Mouse (Mus musculus): ENCODE measurements around the gene Crlf1. TPM values are rescaled to one million over a fixed set of nuclear protein-coding genes. Genes with fewer than 3 reads are reported as not detected.
A peak's percentile ranks its signal among the peaks of the same experiment; 100 is the strongest.
"Not testable (repeated sequence)": the region's sequence is repeated elsewhere in the genome, so short reads cannot be mapped to it uniquely, and the experiment has no call there.

Gene Crlf1
- total RNA-seq, 2 experiments from 2014 or later = 0.45 TPM; not detected in 1

DNA sequence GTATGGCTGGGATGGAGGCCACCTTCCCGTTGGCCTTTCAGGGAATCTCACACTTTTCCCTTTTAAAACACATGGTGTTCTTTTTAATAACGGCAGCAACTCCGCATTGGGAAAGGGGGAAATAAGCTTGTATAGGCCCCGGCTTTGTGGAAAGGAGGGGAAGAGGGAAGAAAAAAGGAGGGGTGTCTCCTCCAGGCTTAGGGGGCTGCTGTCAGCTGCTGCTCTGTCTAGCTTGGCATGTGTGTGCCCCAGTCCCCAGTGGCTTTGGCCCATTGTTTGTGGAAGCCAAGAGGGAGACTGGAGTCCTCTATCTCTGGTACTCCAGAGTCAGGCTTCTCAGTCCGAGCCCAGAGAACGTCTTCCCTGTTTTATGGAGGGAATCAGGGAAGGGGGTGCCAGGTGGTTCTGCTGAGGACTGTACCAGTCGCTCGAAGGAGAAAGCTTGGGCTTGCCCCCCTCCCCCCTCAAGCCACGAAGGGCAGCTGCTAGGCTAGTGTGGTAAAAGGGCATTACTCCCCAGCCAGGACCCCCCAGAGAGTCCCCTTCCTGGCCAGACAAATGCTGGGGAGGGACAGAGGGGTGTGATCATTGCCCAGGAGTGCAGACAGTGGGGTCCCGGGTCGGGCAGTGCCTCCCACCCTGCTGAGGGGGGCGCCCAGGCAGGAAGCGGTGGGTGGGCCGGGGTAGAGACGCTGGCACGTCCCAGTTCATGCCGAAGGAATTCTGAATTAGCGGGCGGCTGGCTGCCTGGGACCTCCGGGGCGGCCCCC lies 2.2 kb downstream of the Crlf1 start:
- DNase-seq (ENCODE audit: low spot score in 2 of 2) = no peak

DNA sequence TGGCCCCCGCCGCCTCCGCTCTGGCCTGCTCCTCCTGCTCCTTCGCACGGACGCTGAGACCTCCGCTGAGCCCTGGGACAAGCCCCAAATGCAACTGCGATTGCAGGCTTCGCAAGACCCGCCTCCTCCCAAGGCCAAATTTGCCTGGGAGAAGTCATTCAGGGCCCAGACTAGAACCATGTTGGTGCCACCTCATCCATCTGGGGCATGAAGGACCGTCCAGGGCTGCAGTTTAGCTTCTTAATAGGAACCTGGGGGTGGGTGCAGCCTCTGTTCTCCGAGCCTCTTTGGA lies 2.8 kb downstream of the Crlf1 start:
- no peak for DNase-seq (ENCODE audit: low spot score in 2 of 2)

DNA sequence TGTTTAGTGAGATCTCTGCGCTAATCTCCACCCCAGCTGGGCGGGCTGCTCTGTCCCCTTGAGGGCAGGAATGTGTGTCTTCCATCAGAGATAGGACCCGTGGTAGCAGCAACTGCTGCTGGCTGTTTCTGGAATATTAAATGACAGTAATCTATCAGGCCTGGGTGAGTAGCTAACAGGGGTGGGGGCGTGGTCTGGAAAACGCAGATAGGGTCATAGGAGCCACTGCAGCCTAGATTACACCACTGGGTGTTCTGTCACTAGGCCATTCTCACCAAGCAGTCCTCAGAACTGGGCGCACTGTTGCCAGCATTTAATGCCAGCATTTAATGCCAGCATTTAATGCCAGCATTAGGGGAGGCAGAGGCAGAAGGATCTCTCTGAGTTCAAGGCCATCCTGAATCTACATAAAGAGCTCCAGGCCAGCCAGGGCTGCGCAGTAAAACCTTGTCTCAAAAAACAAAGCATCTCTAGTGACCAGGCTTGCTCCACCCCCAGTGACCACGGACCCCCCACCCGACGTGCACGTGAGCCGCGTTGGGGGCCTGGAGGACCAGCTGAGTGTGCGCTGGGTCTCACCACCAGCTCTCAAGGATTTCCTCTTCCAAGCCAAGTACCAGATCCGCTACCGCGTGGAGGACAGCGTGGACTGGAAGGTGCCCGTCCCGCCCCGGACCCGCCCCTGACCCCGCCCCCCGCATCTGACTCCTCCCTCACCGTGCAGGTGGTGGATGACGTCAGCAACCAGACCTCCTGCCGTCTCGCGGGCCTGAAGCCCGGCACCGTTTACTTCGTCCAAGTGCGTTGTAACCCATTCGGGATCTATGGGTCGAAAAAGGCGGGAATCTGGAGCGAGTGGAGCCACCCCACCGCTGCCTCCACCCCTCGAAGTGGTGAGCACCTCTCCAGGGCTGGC lies 7.7 kb downstream of the Crlf1 start:
- DNase-seq (ENCODE audit: low spot score in 2 of 2) = no peak

DNA sequence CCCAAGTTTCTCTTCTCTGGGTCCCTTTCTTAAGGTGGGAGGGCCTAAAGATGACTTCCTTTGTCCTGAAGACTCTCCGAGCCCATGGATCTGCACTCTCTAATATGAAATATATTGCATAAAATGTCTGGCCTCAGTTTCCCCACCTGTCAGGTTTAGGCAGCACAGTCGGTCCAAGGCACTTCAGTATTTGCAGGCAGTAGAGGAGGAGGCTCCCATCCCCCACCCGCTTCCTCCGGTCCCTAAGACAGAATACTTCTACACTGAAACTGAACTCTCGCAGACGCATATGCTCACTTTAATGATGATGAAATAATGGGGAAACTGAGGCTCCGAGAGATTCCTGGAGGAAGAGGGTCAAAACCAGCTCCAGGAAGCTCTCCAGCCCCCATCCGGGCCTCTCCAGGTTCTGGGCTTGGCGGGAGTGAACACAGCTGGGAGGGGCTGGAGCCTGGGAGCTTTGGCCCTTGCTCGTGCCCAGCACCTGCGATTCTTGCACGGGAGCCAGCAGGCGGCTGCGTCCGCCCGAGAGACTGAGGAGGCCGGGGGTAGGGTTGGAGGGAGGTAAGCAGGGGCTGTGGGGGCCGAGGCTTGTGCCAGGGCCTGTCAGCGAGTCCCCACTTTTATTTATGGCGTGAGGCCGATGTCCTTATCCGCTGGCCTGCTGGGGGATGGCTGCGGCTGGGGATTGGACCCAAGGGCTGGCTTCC lies 9.0 kb downstream of the Crlf1 start:
- no peak for DNase-seq (ENCODE audit: low spot score in 2 of 2)

DNA sequence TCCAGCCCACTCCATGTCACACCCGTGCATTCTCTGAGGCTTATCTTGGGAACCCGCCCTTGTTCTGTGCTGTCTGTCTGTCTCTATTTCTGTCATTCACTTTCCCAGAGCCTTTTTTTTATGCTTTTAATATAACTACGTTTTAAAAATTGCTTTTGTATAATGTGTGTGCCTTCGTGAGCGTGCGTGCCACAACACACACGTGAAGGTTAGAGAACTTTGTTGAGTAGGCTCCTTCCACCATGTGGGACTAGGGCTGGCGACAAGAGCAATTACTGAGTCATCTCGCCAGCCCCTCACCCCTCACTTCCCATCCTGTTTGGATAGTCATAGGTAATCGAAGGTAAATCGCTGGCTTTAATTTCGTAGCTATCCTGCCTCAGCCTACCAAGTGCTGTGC lies 9.6 kb downstream of the Crlf1 start:
- no peak for DNase-seq (ENCODE audit: low spot score in 2 of 2)

DNA sequence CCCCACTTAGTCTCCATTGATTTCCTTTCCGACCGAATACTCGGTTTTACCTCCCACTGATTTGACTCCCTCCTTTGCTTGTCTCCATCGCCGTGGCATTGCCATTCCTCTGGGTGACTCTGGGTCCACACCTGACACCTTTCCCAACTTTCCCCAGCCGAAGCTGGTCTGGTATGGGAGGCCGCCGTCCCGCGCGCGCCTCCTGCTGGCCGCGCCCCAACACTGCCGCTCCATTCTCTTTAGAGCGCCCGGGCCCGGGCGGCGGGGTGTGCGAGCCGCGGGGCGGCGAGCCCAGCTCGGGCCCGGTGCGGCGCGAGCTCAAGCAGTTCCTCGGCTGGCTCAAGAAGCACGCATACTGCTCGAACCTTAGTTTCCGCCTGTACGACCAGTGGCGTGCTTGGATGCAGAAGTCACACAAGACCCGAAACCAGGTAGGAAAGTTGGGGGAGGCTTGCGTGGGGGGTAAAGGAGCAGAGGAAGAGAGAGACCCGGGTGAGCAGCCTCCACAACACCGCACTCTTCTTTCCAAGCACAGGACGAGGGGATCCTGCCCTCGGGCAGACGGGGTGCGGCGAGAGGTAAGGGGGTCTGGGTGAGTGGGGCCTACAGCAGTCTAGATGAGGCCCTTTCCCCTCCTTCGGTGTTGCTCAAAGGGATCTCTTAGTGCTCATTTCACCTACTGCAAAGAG lies 10.2 kb downstream of the Crlf1 start:
- DNase-seq (ENCODE audit: low spot score in 2 of 2) = peak in 1 of 2 experiments; percentile 37

DNA sequence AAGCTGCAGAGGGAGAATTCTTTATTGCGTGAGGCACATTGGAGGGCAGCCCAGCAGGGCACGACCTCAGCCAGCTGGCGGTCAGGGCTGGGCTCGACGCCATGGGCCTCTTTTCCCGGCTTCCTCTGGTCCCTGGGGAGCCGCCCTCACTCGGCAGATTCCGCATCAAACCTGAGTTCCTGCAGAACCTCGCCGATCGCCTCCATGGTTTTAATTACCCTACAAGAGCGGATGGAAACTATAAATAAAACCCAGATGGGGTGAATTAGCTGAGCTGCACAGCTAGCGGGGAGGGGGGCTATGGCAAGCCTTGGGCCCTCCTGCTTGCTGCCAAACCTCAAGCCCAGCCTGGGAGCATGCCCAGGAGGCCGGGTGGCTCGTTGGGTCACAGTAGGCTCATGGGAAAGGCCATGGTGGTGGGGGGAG lies 11.3 kb downstream of the Crlf1 start:
- DNase-seq (ENCODE audit: low spot score in 2 of 2) = peak in 1 of 2 experiments; percentile 30

DNA sequence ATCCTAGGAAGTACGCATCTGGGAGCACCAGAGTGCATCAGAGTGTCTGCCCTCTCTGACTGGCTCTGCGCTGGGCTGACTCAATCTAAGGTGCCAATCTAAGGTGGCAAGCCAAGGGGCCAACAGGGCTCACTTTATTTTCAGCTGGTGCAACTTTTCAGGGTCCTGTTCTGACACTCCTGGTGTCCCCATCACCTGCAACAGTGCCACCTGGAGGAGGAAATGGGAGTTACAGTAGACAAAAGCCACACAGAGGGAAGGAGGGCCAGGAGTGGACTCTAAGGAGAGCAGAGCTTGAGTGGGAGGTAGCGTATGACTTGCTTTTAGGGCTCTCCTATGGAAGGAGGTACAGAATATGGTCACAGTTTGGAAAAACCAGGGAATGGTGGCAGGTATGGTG lies 11.9 kb downstream of the Crlf1 start:
- DNase-seq (ENCODE audit: low spot score in 2 of 2) = peak in 1 of 2 experiments; percentile 72

DNA sequence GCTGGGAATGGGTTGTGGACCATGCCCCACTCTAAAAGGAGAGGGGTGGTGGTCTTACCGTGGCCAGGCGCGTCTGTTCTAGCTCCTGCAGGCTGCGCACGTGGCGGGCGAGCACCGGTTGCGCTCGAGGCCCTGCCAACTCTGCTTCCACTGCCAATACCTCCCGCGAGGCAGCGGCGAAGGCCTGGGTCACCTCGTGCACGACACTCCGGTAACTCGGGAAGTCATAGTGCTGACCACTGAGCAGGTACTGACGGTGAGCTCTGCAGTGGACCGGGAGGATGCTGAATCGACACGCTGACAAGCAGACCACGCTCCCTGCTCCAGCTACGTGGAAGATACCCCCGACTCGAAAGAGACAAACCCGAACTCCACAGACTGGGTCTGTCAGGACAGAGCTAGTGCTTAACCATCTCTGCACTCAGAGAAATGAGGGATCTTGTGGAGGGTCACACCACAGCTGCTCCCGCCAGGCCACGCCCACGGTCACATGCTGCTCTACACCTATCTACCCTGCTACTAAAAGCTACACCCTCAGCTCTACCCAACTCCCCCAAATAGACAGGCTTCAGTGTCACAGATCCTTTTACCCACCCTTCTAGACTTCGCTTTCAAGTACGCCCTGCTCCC lies 12.9 kb downstream of the Crlf1 start:
- DNase-seq (ENCODE audit: low spot score in 2 of 2) = no peak

DNA sequence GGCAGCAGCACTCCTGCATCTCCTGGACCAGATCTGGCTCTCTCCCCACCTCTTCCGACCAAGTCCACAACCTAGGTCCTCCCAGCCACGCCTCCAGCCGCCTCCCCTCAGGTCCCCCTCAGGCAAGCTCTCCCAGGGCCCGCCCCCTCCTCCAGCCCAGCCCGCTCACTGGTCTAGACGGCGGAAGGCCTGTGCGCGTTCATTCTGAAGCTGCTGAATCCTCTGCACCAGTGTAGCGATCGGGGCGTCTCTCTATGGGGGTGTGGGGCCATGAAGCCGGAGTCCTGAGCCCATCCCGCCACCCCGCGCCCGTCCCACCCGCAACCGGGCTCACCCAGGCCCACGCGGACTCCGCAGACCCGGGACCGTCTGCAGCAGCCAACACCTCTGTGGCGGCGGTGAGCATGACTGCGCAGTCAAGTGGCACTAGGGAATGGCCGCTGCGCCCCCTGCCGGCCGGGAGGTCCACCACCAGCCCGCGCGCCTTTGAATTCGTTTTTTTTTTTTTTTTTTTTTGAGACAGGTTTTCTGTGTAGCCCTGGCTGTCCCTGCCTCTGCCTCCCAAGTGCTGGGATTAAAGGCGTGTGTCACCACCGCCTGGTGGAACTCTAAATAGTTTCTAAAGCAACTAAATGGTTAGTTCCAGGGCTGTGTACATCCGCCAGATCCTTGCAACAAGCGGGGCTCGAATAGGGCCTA lies 13.5 kb downstream of the Crlf1 start, which contains the start of gene Rex1bd:
Gene Rex1bd, minus strand, starts transcription at position 425 of the 699 bp plus-strand sequence.
- DNase-seq (ENCODE audit: low spot score in 2 of 2) = peak; percentile 82 to 91

DNA sequence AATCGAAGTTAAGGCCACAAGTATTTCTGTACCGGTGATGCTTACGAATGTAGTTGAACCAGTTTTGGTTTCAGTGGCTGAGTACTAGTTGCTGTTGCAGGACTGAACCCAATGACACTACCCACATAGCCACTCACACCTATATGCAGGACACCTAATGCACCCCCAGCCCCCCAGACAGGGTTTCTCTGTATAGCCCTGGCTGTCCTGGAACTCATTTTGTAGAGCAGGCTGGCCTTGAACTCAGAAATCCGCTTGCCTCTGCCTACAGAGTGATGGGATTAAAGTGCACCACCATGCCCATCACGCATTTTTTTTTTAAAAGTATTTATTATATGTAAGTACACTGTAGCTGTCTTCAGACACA lies 14.1 kb downstream of the Crlf1 start:
- no peak for DNase-seq (ENCODE audit: low spot score in 2 of 2)

DNA sequence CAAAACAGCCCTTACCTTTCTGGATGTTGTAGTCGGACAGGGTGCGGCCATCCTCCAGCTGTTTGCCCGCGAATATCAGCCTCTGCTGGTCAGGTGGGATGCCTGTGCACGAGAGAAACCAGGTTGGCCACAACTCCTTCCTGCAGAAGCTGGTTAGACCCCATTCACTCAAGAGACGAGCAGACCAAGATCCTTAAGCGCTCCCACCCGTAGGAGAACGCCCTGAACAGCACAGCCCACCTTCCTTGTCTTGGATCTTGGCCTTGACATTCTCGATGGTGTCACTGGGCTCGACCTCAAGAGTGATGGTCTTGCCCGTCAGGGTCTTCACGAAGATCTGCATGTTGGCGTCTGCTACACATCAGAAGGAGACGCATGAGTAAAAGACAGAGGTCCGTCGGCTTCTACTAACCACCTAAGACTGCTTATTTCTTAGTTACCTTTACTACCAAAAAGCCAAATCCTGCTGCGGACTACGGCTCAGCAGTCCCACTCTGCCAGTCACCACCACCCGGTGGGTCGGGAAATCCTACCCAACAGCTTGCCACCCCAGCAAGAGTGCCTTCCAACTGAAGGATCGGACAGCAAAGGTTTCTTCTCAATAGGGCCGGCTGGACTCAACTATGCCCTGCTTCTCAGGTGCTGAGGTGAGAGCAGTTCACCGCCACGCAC lies 16.5 kb downstream of the Crlf1 start:
- DNase-seq (ENCODE audit: low spot score in 2 of 2) = no peak

DNA sequence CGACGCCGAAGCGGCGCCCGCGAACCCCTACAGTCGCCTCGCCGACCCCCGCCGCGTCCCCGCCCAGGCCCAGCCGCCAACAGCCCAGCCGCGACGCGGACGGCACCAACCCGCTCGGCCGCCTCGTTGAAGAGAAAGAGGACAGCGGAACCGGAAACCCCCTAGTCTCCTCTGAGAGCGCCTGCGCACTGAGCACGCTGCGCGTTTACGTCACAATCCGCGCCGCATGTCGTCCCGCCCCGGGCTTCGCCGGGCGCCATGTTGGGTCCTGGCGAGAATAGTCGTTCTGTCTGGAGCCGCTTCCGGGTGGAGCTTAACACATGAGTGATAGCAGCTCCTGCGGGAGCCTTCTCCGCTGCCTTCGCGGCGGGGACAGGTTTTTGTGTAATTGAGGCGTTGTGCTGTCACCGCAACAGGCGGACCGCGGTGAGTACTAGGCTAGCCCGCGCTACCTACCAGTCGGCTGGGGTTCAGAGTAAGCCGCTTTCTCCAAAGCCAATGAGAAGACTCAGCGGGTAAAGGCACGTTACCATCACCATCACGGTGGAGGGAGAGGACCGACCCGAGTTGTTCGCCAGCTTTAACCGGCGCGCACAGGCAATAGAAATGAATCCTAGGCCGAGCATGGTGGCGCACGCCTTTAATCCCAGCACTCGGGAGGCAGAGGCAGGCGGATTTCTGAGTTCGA lies 17.4 kb downstream of the Crlf1 start, which contains the start of gene Uba52:
Gene Uba52, minus strand, starts transcription at position 574 of the 688 bp plus-strand sequence.
- DNase-seq (ENCODE audit: low spot score in 2 of 2) = peak; percentile 95 to 97

DNA sequence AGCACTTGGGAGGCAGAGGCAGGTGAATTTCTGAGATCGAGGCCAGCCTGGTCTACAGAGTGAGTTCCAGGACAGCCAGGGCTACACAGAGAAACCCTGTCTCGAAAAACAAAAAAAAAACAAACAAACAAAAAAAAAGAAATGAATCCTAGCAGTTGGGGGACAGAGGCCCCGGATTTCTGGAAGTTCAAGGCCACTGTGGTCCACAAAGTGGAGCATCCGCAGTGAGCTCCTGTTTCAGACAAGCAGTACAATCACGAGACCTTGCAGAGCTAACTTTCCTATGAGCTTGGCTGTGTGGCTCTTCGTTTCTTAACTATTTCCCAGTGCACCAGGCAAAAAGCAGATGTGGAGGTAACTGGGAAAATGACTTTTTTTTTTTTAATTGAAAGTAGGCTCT lies 18.2 kb downstream of the Crlf1 start:
- not testable (repeated sequence) for DNase-seq (ENCODE audit: low spot score in 2 of 2)

DNA sequence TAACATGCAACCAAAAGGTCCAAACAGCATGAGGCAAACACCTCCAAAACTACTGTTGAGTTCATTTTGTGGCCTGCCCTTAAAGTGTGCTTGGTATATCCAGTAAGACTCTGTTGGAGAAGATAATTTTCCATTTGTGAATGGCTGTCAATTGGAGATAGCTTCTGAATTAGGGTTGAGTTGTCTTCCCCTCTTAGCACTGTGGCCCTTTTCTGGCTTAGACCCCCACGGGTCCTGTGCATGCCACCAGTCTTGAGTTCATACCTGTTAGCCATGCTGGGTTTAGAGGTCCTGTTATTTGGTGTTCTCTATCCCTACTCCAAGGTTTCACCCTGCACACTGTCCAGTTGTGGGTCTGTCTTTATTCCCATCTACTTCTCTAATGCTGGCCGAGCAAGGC lies 18.8 kb downstream of the Crlf1 start:
- no peak for DNase-seq (ENCODE audit: low spot score in 2 of 2)

DNA sequence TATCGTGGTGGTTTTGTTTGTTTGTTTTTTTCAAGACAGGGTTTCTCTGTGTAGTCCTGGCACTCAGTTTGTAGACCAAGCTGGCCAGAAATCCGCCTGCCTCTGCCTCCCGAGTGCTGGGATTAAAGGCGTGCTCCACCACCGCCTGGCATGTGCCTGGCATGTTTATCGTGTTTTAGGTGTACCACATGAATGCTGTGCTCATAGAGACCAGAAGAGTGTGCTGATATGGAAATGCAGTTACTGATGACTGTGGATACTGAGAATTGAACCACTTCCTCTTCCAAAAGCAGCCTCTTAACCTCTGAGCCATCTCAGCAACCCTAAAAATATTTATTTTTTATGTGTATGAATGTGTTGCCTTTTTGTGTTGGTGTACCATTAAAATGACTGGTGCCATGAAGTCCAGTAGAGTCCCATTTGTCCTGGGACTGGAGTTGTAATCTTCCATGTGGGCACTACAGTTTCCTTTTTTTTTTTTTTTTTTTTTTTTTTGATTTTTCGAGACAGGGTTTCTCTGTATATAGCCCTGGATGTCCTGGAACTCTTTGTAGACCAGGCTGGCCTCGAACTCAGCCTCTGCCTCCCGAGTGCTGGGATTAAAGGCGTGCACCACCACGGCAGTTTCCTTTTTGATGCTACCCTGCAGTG lies 19.4 kb downstream of the Crlf1 start:
- DNase-seq (ENCODE audit: low spot score in 2 of 2) = no peak

DNA sequence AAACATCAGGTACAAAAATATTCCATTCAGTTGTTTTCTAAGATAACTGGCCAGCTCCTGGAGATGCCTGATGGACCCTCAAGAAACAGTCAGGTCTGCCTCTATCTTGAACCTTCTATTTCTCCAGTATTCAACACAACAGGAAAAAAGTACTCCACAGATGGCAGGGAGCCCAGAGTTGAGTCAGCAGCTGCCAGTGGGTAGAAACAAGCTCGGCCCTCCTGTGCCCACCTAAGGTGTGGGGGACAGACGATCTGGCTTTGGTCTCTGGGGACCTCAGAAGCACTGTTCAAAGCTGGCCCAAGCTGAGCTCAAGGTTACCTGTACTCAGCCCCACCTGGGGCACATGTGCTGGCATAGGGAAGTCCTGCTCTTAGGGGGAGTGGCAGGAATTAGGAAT lies 20.5 kb downstream of the Crlf1 start:
- no peak for DNase-seq (ENCODE audit: low spot score in 2 of 2)

DNA sequence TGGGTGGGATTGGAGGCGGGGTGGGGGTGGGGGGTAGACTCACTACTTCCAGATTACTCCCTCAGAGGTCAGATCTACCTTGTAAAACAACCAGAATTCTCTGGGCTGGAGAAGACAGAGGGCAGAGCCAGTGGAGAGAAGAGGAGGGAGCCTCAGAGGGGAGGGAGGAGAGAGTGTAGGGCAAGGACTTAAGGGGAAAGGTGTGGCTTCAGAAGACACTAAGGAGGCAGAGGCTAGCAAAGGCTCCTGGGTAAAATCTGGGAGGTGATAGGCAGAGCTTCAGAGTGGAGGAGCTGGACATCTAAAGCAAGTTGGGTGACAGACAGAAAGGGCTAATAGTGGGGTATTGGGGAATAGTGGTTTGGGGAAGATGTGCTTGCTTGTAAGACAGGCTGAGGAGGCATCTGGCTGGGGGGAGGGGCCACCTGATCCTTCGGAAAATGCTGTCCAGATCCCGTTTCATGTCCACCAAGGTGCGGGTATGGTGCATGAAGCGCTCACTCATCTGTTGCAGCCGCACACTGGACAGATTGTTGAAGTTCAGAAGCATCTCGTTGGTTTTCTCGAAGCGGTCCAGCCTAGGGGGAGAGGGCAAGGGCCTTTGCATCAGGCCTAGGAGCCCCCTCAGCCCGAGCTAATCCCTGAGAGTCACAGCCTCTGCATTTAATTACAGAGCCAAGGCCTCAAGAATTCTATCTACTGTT lies 25.1 kb downstream of the Crlf1 start:
- no peak for DNase-seq (ENCODE audit: low spot score in 2 of 2)
